Comparison of ENCODE assay signal across 10 mouse cellular contexts in the genomic region with DNA sequence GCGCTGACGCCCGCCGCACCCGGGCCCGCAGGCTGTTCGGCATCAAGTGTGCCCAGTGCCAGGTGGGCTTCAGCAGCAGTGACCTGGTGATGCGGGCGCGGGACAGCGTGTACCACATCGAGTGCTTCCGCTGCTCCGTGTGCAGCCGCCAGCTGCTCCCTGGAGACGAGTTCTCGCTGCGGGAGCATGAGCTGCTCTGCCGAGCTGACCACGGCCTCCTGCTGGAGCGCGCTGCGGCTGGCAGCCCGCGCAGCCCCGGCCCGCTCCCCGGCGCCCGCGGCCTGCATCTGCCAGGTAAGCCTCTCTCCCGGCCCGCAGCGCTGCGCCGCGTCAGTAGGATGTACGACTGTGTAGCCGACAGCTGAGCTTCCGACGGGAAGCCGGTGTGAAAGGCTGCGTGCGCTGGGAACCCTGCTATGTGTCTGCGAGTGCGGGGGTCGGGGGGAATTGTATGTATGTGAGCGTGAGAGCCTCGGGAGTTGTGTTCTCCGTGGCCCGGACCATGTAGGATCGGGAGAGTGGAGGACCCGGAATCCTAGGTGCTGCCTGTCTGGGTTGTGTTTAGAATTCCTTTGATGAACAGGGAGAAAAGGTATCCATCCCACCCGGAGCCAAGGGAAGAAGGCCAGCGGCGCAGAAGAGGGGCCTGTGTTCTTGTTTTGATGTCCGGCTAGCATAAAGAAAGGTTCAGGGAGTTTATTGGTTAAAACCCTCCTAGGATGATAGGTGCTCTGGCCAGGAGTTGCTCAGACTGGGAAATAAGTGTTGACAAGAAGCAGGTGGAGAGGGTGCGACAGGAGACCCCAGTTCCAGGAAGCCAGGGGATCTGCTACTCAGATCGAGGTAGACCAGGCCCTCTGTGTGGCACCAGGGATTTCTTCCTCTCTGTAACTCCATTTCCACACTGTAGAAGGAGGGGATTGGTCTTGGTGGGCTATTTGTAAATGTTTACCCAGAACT. TPM values are rescaled to one million over a fixed set of nuclear protein-coding genes. Genes with fewer than 3 reads are reported as not detected.
A peak's percentile ranks its signal among the peaks of the same experiment; 100 is the strongest.
DNase-seq lines count a peak whose midpoint lies in the region; ATAC-seq and TF ChIP-seq lines count a peak whose summit lies in the region.
"Had no signal": no experiment of that assay in that cellular context is flagged by ENCODE, and none has a peak within 500 bp of the region (broad histone marks: within the 10 kb centered on the region; RNA-seq: fewer than 3 reads in every experiment).

No protein-coding gene starts in this region.

- H3K4me1 ChIP-seq in heart, embryonic 16.5 days (ENCODE audit: control insufficient read depth, insufficient read depth, low read length) = peaks cover 36% of the 10 kb centered on the region
- peaks cover 31% of the 10 kb centered on the region for H3K4me1 ChIP-seq in limb, embryonic 11.5 days (ENCODE audit: control insufficient read depth, insufficient read depth, low read length)
- peaks cover 43% of the 10 kb centered on the region for H3K4me1 ChIP-seq in neural tube, embryonic 15.5 days

- intact Hi-C loops in gastrocnemius, adult 2 months (cut with DNase I) = no loop called here
- intact Hi-C loops in gastrocnemius, postnatal 14 days (cut with DNase I; ENCODE audit: low total_unique reads) = no loop called here

- H3K27me3 ChIP-seq in heart, embryonic 16.5 days (ENCODE audit: control insufficient read depth, insufficient read depth, low read length) = peaks cover 80% of the 10 kb centered on the region
- peaks cover 61% of the 10 kb centered on the region for H3K27me3 ChIP-seq in limb, embryonic 11.5 days (ENCODE audit: control insufficient read depth, insufficient read depth, low read length)
- H3K27me3 ChIP-seq in neural tube, embryonic 15.5 days (replicated peaks) = peaks cover 78% of the 10 kb centered on the region

- no peak for TF ChIP-seq CTCF in gastrocnemius, adult 2 months (IDR thresholded peaks at IDR 0.05)

- peak overlapping the region; percentile 72 for H3K4me2 ChIP-seq in heart, embryonic 16.5 days (ENCODE audit: low read depth, low read length)
- H3K4me2 ChIP-seq in limb, embryonic 11.5 days (ENCODE audit: low read depth, severe bottlenecking) = peak overlapping the region; percentile 36
- peak overlapping the region; percentile 54 for H3K4me2 ChIP-seq in neural tube, embryonic 15.5 days

- H3K9me3 ChIP-seq in heart, embryonic 16.5 days (replicated peaks; ENCODE audit: control insufficient read depth, low read length) = peaks cover 3% of the 10 kb centered on the region; the same call in 1 of the 2 replicates
- no peaks in the 10 kb centered on the region for H3K9me3 ChIP-seq in limb, embryonic 11.5 days (ENCODE audit: control insufficient read depth, low read length)
- no peaks in the 10 kb centered on the region for H3K9me3 ChIP-seq in neural tube, embryonic 15.5 days (replicated peaks)

- H3K9ac ChIP-seq in heart, embryonic 16.5 days (ENCODE audit: low read length) = no peak overlapping the region
- H3K9ac ChIP-seq in limb, embryonic 11.5 days (ENCODE audit: low read length) = no peak overlapping the region
- no peak overlapping the region for H3K9ac ChIP-seq in neural tube, embryonic 15.5 days (replicated peaks)

- H3K36me3 ChIP-seq in heart, embryonic 16.5 days (ENCODE audit: control insufficient read depth, insufficient read depth) = no peaks in the 10 kb centered on the region
- no peaks in the 10 kb centered on the region for H3K36me3 ChIP-seq in limb, embryonic 11.5 days (ENCODE audit: control insufficient read depth, insufficient read depth, low read length)
- H3K36me3 ChIP-seq in neural tube, embryonic 15.5 days = no peaks in the 10 kb centered on the region

- 4% methylated on average over 59 of the region's 59 CpGs for WGBS in heart, embryonic 16.5 days
- 2% methylated on average over 59 of the region's 59 CpGs for WGBS in limb, embryonic 11.5 days
- 1% methylated on average over 59 of the region's 59 CpGs for WGBS in neural tube, embryonic 15.5 days

- ATAC-seq in heart, embryonic 16.5 days (replicated peaks; ENCODE audit: extremely low read depth, insufficient read depth, low FRiP score) = no peak
- no peak; the same call in 1 of the 2 replicates for ATAC-seq in limb, embryonic 11.5 days (ENCODE audit: insufficient number of reproducible peaks, low FRiP score, low TSS enrichment, low read depth)
- ATAC-seq in neural tube, embryonic 15.5 days (ENCODE audit: low FRiP score) = no peak

- DNase-seq in gastrocnemius, adult 2 months = peak; percentile 21
- DNase-seq in gastrocnemius, postnatal 14 days = no peak
- DNase-seq in ZHBTc4 (ENCODE audit: low read depth, low spot score) = peak; percentile 60
- DNase-seq in limb, embryonic 11.5 days (ENCODE audit: low spot score) = peak; percentile 70
- no peak for DNase-seq in layer of hippocampus, postnatal 36 days
- DNase-seq in right cerebral cortex, postnatal 14 days = no peak

- H3K27ac ChIP-seq in gastrocnemius, adult 2 months = no peak overlapping the region
- no peak overlapping the region for H3K27ac ChIP-seq in heart, embryonic 16.5 days (ENCODE audit: low read length)
- no peak overlapping the region for H3K27ac ChIP-seq in limb, embryonic 11.5 days (replicated peaks; ENCODE audit: low read depth, low read length)
- no peak overlapping the region for H3K27ac ChIP-seq in neural tube, embryonic 15.5 days (replicated peaks)

- peak overlapping the region; percentile 71 for H3K4me3 ChIP-seq in gastrocnemius, adult 2 months
- H3K4me3 ChIP-seq in heart, embryonic 16.5 days (ENCODE audit: low read length) = peak overlapping the region; percentile 44
- H3K4me3 ChIP-seq in limb, embryonic 11.5 days (ENCODE audit: low read depth, low read length) = peak overlapping the region; percentile 25
- peak overlapping the region; percentile 30 for H3K4me3 ChIP-seq in neural tube, embryonic 15.5 days (replicated peaks)

RNA-seq across cellular contexts. Expression of a gene that starts 4.2 kb away (rescaled TPM):
- total RNA-seq in gastrocnemius, adult 2 months (2021) = not detected
- not detected for total RNA-seq in gastrocnemius, postnatal 14 days (2021)
- 0.54 and 1.00 TPM in 2 replicates for polyA plus RNA-seq in heart, embryonic 16.5 days (2015; fragmentation: Nextera tagmentation; extraction: Ambion mirVana)
- polyA plus RNA-seq in limb, embryonic 11.5 days (2014; fragmentation: Nextera tagmentation; extraction: Ambion mirVana) = 1.9 and 3.2 TPM in 2 replicates
- 13.7 and 18.0 TPM in 2 replicates for polyA plus RNA-seq in neural tube, embryonic 15.5 days (2015; fragmentation: Nextera tagmentation; extraction: Ambion mirVana)
- not detected for total RNA-seq in layer of hippocampus, postnatal 36 days (2021)
- total RNA-seq: common myeloid progenitor, adult 5-6 weeks; neutrophil, adult 5-6 weeks had no signal

RNA-seq across cellular contexts. Expression of a gene that starts 30.6 kb away (rescaled TPM):
- total RNA-seq in gastrocnemius, adult 2 months (2021) = 100 to 1,000 TPM; 217 to 370 TPM
- 100 to 1,000 TPM; 229 to 279 TPM for total RNA-seq in gastrocnemius, postnatal 14 days (2021)
- 452 and 483 TPM in 2 replicates for polyA plus RNA-seq in heart, embryonic 16.5 days (2015; fragmentation: Nextera tagmentation; extraction: Ambion mirVana)
- polyA plus RNA-seq in limb, embryonic 11.5 days (2014; fragmentation: Nextera tagmentation; extraction: Ambion mirVana) = 171 and 182 TPM in 2 replicates
- 100 and 139 TPM in 2 replicates for polyA plus RNA-seq in neural tube, embryonic 15.5 days (2015; fragmentation: Nextera tagmentation; extraction: Ambion mirVana)
- 10 to 100 TPM; 39.3 to 43.3 TPM for total RNA-seq in layer of hippocampus, postnatal 36 days (2021)

Comparison
In these comparisons a context has a peak if more than half of its experiments do, and no peak if none do; other contexts are left out.
1. DNase-seq: peak in gastrocnemius, adult 2 months (single experiment), ZHBTc4 (single experiment) and limb, embryonic 11.5 days (single experiment); none in gastrocnemius, postnatal 14 days (single experiment), layer of hippocampus, postnatal 36 days (0 of 2) and right cerebral cortex, postnatal 14 days (single experiment).
2. RNA of a gene that starts 30.6 kb away (total RNA-seq): 217 to 370 TPM in gastrocnemius, adult 2 months and 229 to 279 TPM in gastrocnemius, postnatal 14 days; 39.3 to 43.3 TPM in layer of hippocampus, postnatal 36 days; every median in the first group is over 4 times any median in the second.
3. Peak in every context shown above with its lines, with median percentiles within 50 percentile points of each other: H3K4me3 ChIP-seq and H3K4me2 ChIP-seq.